Mouse (Mus musculus): Measurements from ENCODE around the gene Pgm3. TPM values are rescaled to one million over a fixed set of nuclear protein-coding genes. Genes with fewer than 3 reads are reported as not detected.

Pgm3 gene
- 84.4 and 85.0 TPM in 2 replicates for polyA plus RNA-seq (2015; fragmentation: Nextera tagmentation; extraction: Ambion mirVana)

- Histone ChIP-seq H3K9me3 (ENCODE audit: control insufficient read depth) (no peaks in the 10 kb centered on the region), H3K4me3 (ENCODE audit: low read depth, low read length) (peak within 1 kb of the TSS; percentile 62), H3K36me3 (ENCODE audit: control insufficient read depth, insufficient read depth) (peaks cover 17% of the 10 kb centered on the region), H3K27me3 (replicated peaks; ENCODE audit: control insufficient read depth, insufficient read depth, low read length) (no peaks in the 10 kb centered on the region), H3K9ac (ENCODE audit: low read depth, low read length) (peak within 1 kb of the TSS; percentile 64), H3K27ac (ENCODE audit: low read depth, low read length) (peak within 1 kb of the TSS; percentile 88), H3K4me2 (replicated peaks; ENCODE audit: low read depth) (peak within 1 kb of the TSS; percentile 100), H3K4me1 (replicated peaks; ENCODE audit: control insufficient read depth, insufficient read depth, low read length) (0 out of 2 replicates have a peak, but pooled peaks cover 10% of the 10 kb centered on the region)
- TF ChIP-seq CTCF (IDR thresholded peaks at IDR 0.05; ENCODE audit: low read depth), result no peak
- under 1% methylated on average over 58 of the region's 59 CpGs for WGBS
- peak; percentile 94 for ATAC-seq
Measured at GRCm38 (mm10) chr9:86571540-86572135, at the start of gene Pgm3, which contains the start of gene Rwdd2a. Pgm3 (minus strand) TSS chr9:86571842. Rwdd2a (plus strand) TSS chr9:86571991.

- Histone ChIP-seq H3K4me1 (replicated peaks; ENCODE audit: control insufficient read depth, insufficient read depth, low read length) (no peaks in the 10 kb centered on the region), H3K4me3 (ENCODE audit: low read depth, low read length) (no peak overlapping the region), H3K27ac (ENCODE audit: low read depth, low read length) (no peak overlapping the region), H3K27me3 (replicated peaks; ENCODE audit: control insufficient read depth, insufficient read depth, low read length) (no peaks in the 10 kb centered on the region), H3K9me3 (ENCODE audit: control insufficient read depth) (no peaks in the 10 kb centered on the region), H3K4me2 (replicated peaks; ENCODE audit: low read depth) (no peak overlapping the region), H3K36me3 (ENCODE audit: control insufficient read depth, insufficient read depth) (0 out of 2 replicates have a peak, but pooled peaks cover 5% of the 10 kb centered on the region), H3K9ac (ENCODE audit: low read depth, low read length) (no peak overlapping the region)
- TF ChIP-seq CTCF (IDR thresholded peaks at IDR 0.05; ENCODE audit: low read depth), result no peak
- WGBS, result 59% methylated on average over 10 of the region's 10 CpGs
- no peak for ATAC-seq
Measured at GRCm38 (mm10) chr9:86619341-86620139, 47.9 kb upstream of the Pgm3 start.

- no peaks in the 10 kb centered on the region for H3K27me3 ChIP-seq (replicated peaks; ENCODE audit: control insufficient read depth, insufficient read depth, low read length)
- no peak overlapping the region for H3K9ac ChIP-seq (ENCODE audit: low read depth, low read length)
- no peak overlapping the region for H3K4me2 ChIP-seq (replicated peaks; ENCODE audit: low read depth)
- H3K4me1 ChIP-seq (replicated peaks; ENCODE audit: control insufficient read depth, insufficient read depth, low read length), result no peaks in the 10 kb centered on the region
- 60% methylated on average over 7 of the region's 7 CpGs for WGBS
- H3K36me3 ChIP-seq (ENCODE audit: control insufficient read depth, insufficient read depth), result 0 out of 2 replicates have a peak, but pooled peaks cover 5% of the 10 kb centered on the region
- H3K9me3 ChIP-seq (ENCODE audit: control insufficient read depth), result no peaks in the 10 kb centered on the region
- TF ChIP-seq CTCF (IDR thresholded peaks at IDR 0.05; ENCODE audit: low read depth), result no peak
- no peak overlapping the region for H3K4me3 ChIP-seq (ENCODE audit: low read depth, low read length)
- no peak overlapping the region for H3K27ac ChIP-seq (ENCODE audit: low read depth, low read length)
- ATAC-seq, result no peak
Measured at GRCm38 (mm10) chr9:86617837-86618492, 46.3 kb upstream of the Pgm3 start.

GRCm38 (mm10) chr9:86615765-86616164, 44.1 kb upstream of the Pgm3 start:
- peaks cover 14% of the 10 kb centered on the region; the same call in 1 of the 2 replicates for H3K36me3 ChIP-seq (ENCODE audit: control insufficient read depth, insufficient read depth)
- 38% methylated on average over 1 of the region's 1 CpGs for WGBS
- no peaks in the 10 kb centered on the region for H3K9me3 ChIP-seq (ENCODE audit: control insufficient read depth)
- no peak overlapping the region for H3K4me2 ChIP-seq (replicated peaks; ENCODE audit: low read depth)
- peak; percentile 53 for ATAC-seq
- no peak overlapping the region for H3K27ac ChIP-seq (ENCODE audit: low read depth, low read length)
- H3K4me3 ChIP-seq (ENCODE audit: low read depth, low read length), result no peak overlapping the region
- H3K4me1 ChIP-seq (replicated peaks; ENCODE audit: control insufficient read depth, insufficient read depth, low read length), result no peaks in the 10 kb centered on the region
- no peaks in the 10 kb centered on the region for H3K27me3 ChIP-seq (replicated peaks; ENCODE audit: control insufficient read depth, insufficient read depth, low read length)
- TF ChIP-seq CTCF (IDR thresholded peaks at IDR 0.05; ENCODE audit: low read depth), result no peak
- no peak overlapping the region for H3K9ac ChIP-seq (ENCODE audit: low read depth, low read length)

GRCm38 (mm10) chr9:86612091-86612490, 40.4 kb upstream of the Pgm3 start:
- ATAC-seq, result no peak
- H3K9ac ChIP-seq (ENCODE audit: low read depth, low read length), result no peak overlapping the region
- peaks cover 12% of the 10 kb centered on the region; the same call in 1 of the 2 replicates for H3K36me3 ChIP-seq (ENCODE audit: control insufficient read depth, insufficient read depth)
- H3K27me3 ChIP-seq (replicated peaks; ENCODE audit: control insufficient read depth, insufficient read depth, low read length), result no peaks in the 10 kb centered on the region
- H3K4me3 ChIP-seq (ENCODE audit: low read depth, low read length), result no peak overlapping the region
- WGBS, result 94% methylated on average over 4 of the region's 4 CpGs
- H3K4me1 ChIP-seq (replicated peaks; ENCODE audit: control insufficient read depth, insufficient read depth, low read length), result no peaks in the 10 kb centered on the region
- H3K27ac ChIP-seq (ENCODE audit: low read depth, low read length), result no peak overlapping the region
- no peak for TF ChIP-seq CTCF (IDR thresholded peaks at IDR 0.05; ENCODE audit: low read depth)
- H3K9me3 ChIP-seq (ENCODE audit: control insufficient read depth), result no peaks in the 10 kb centered on the region
- no peak overlapping the region for H3K4me2 ChIP-seq (replicated peaks; ENCODE audit: low read depth)

- no peaks in the 10 kb centered on the region for H3K4me1 ChIP-seq (replicated peaks; ENCODE audit: control insufficient read depth, insufficient read depth, low read length)
- no peak for ATAC-seq
- H3K9ac ChIP-seq (ENCODE audit: low read depth, low read length), result no peak overlapping the region
- H3K9me3 ChIP-seq (ENCODE audit: control insufficient read depth), result no peaks in the 10 kb centered on the region
- H3K4me3 ChIP-seq (ENCODE audit: low read depth, low read length), result no peak overlapping the region
- no peak overlapping the region for H3K27ac ChIP-seq (ENCODE audit: low read depth, low read length)
- no peaks in the 10 kb centered on the region for H3K27me3 ChIP-seq (replicated peaks; ENCODE audit: control insufficient read depth, insufficient read depth, low read length)
- H3K4me2 ChIP-seq (replicated peaks; ENCODE audit: low read depth), result no peak overlapping the region
- WGBS, result 74% methylated on average over 6 of the region's 6 CpGs
- H3K36me3 ChIP-seq (ENCODE audit: control insufficient read depth, insufficient read depth), result peaks cover 3% of the 10 kb centered on the region; the same call in 1 of the 2 replicates
- no peak for TF ChIP-seq CTCF (IDR thresholded peaks at IDR 0.05; ENCODE audit: low read depth)
Measured at GRCm38 (mm10) chr9:86605776-86606175, 34.1 kb upstream of the Pgm3 start.

Measured in intestine, postnatal 0 days (tissue).